Mouse (Mus musculus) frontal cortex, adult (tissue): ENCODE measurements around the gene Stoml1.

ENCODE experiments used
- ATAC-seq: cut with Nextera tagmentation; 2 replicates; pipeline ENCODE4 v1.9.2; 2017; ENCODE audit warnings: mild to moderate bottlenecking, moderate library complexity, mixed read lengths; ENCODE audit not compliant: low TSS enrichment

Gene Stoml1

GRCm38 (mm10) chr9:58303115-58303514 lies 50.2 kb downstream of the Stoml1 start:
- ATAC-seq, result no peak

DNA sequence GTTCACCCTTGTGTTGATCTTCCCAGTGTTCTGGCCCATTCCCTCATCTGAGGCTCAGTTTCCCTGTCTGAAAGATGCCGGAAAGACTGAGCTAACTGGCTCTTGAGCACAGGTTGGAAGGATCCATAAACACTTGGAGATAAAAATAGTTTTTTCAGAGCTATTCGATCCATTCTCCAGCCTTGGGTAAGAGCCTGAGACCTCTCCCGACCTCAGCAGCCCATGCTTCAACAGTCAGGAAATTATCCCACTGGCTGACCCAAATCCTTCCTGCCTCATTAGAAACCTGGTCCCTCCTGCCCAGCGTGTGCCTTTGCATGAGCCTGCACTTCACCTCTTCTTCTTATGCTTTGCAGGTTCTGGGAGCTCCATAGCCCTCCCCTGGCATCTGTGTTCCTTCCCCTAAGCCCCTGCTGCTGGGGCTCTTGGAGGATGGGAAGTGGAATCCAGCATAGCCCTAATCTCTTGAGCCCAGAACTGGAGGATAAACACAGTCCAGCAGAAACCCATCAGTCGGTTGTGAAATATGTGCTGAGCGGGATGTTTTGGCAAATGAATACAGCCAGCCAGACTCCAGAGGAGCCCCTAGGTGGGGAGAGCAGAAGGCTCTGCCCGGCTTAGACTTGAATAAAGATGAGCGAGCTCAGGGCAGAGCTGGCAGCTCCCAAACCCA lies 50.8 kb downstream of the Stoml1 start:
- no peak for ATAC-seq

DNA sequence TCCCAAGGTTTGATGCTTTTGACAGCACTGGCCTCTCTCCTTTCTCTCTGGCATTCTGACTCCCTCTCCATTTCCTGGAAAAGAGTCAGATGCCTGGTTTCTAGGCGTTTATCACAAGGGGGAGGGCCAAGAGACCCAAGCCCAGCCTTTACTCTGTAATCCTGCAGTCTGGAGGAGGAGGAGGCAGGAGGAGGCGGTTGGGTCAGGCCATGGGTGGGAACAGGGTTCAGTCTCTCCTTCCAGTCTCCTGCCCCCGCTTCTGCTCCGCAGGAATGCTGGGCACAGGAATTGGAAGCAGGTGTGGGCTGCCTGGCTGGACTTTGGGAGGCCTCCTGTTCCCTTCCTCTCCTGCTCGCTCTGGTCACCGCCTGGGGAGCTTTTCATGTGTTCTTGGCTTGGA lies 52.7 kb downstream of the Stoml1 start:
- no peak for ATAC-seq

DNA sequence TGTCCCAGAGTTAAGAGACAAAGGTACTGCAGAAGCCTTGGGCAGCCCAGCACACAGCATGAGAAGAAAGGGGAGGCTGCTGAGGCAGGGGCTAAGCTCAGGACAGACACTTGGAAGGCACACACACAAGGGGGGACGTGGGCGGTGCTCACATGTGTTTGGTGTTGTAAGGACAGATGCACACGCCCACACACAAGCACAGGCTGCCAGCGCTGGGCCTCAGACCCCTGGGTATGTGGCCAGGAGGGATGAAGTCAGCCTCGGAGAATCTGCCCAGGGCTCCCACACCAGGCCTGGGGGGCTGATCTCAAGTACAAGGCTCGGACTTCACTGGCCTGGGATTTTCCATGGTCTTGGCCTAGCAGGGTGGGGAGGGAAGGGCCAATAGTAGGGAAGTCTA lies 55.4 kb downstream of the Stoml1 start:
- ATAC-seq, result peak; percentile 66

DNA sequence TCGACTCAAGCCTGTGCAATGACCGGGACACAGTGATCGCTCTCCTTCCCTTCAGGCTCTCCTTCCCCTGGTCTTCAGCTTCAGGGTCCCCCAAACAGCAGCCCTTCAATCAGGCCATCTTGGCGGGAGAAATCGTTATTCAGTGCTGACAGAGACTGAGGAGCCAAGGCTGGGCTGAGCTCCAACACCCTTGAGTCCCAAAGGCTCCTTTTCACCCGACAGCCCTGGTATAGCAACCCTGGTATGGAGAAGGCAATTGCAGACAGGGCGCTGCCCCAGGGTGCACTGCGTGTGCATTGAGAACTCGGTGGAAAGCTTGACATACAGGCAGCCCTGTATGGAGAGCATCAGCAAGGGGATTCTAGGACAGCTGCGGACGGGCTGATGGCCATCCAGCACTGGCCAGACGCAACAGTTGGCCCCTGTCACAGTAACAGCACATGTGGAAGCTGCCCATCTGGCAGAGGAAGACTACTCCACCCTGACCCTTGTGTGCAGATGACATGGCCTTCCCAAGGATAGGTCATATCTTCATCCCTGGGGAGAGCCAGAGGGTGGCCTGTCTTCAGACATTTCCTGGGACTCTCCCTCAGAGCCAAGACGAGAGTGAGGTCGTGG lies 57.2 kb downstream of the Stoml1 start:
- no peak for ATAC-seq

DNA sequence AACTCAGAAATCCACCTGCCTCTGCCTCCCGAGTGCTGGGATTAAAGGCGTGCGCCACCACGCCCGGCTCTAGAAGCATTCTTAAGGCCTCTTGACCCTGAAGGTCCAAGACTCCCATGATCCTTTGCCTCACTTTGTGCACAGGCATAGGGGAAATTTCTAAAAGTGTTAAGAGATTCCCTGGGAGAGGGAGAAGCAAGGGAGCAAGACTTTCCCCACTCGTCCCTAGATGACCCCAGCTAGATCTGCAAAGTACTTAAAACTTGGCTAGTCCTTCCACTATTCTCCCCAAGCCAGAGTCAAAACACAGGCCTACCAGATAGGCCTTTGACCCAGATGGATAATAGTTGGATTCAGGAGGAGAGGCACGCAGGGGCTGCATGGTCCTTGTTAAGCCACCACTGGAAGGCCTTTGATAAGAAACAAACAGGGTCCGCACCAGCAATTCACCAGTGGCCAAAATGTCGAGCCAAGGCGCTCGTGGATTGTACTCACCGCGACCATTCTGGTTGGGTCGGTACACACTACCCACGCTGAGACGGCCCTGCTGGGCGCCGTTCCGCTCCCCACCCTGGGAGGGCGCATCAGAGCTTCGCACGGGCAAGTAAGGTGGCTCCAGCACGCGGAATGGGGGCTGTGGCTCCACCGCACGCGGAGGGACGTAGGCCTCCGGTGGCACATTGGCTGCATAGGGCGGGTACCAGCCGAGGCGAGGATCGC lies 58.4 kb downstream of the Stoml1 start:
- no peak for ATAC-seq
